Mouse (Mus musculus): ENCODE measurements at regions not wholly inside any gene's neighbourhood (a gene's known extent, or its start where the extent isn't known, plus 50 kb on each side); places are given as distances from the start of the nearest gene placed in this dataset.

DNA sequence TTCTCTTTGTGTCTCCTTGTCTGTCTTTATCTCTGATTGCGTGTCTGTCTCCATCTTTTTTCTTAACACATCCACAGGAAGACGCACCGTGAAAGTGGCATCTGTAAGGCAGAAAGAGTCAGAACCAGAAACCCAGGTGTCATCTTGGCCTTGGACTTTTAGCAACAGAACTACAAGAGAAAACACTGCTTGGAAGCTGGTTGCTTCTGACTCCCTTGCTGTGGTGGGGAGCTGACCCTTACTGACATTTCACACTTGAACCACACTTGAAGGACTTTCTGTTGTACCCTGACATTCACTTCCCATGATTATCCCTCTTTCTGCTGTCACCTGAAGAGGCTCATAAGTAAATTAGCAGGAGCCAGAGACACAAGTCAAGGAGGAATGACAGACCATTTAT, 180.6 kb downstream of the Irx2 start:
- no peak for DNase-seq

GRCm38 (mm10) chr13:72810626-72811025, 182.0 kb downstream of the Irx2 start:
- no peak for DNase-seq

DNA sequence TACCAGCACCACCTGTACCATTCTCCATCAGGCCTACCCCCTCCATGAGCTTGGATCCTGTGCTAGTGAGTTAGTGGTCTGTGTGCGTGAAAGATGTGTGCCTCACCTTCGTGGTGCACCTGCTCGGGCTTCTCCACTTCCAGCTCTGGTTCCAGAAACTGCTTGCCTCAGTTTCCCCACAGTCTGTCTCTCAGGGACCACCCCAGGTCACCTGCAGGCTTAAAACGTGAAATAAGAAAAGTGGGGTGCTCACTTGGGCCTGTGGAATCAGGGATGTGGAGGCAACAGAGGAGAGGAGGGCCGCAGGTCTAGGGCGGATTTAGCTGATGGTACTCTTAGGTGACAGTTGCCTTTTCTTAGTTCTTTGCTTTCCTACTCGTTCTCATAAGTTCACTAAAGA, 186.0 kb downstream of the Irx2 start:
- no peak for DNase-seq

- no peak for DNase-seq
Measured at GRCm38 (mm10) chr13:72815236-72815932, 186.8 kb downstream of the Irx2 start.

DNA sequence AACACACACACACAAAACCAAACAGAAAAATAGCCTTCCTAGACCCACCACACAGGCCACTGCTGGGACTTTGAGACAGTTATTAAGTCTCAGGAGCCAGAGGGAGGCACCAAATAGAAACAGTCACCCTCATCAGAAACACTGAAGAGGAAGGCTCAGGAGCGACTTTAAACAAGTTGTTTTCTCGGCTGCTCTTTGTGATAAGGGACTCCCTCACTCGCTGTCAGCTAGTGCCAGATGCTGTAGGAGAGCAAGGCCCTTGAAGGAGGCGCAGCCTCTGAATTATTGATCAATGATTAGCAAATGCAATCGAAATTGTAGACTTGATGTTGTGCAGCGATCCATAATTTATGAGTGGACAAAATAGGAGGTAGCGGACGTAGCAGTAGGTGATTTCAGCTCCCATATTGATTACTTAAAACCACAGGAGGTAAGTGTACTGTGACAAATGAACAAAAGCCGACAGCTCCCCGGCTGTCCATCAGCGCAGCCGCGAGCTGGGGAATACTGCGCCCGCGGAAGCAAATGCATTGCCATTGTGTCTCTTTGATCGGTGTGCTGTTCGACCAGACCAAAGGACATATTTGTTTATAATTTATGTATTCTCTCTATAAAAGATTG, 187.4 kb downstream of the Irx2 start:
- DNase-seq: no peak

DNA sequence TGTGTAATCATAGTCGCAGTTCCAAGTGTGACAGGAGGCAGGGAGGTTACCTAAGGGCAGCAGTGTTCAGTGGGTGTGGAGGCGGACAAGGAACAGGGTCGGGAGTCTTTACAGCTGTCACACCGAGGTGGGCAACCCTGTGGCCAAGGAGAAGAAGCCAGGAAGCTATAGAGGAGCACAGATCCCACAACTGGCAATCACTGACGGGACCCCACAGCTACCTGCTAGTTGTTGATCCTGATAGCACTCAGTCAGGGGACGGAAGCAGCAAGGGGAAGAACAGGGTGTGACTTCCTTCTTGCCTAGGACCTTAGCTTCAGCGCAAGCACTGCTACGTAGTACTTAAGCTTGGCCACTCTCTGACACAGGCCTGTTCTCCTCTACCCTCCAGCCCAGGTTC, 188.2 kb downstream of the Irx2 start:
- no peak for DNase-seq

DNA sequence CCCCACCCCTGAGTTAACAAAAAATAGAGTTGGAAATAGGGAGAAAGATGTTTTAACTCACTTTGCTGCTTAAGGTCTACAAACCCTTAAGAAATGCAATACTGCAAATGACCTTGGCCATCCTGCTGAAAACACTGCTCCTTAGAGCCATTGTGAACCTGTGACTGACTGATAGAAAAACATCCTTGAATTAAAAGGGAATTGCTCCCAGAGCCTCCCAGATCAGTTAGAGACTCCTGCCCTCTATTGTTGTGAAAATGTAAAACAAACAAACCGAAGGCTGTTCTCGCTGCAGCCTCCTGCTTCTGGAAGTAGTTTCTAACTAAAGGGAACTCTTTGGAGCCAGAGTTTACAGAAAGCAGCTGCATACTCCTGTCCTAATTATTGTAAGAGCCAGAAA, 188.9 kb downstream of the Irx2 start:
- no peak for DNase-seq

GRCm38 (mm10) chr13:72817930-72818329, 189.3 kb downstream of the Irx2 start:
- DNase-seq: no peak

- DNase-seq: no peak
Measured at GRCm38 (mm10) chr13:72826613-72827012, 198.0 kb downstream of the Irx2 start.

- no peak for DNase-seq
Measured at GRCm38 (mm10) chr13:72829331-72829730, 200.7 kb downstream of the Irx2 start.

- no peak for DNase-seq
Measured at GRCm38 (mm10) chr13:72833326-72833725, 204.7 kb downstream of the Irx2 start.

GRCm38 (mm10) chr13:72837016-72837415, 208.4 kb downstream of the Irx2 start:
- DNase-seq: no peak

DNA sequence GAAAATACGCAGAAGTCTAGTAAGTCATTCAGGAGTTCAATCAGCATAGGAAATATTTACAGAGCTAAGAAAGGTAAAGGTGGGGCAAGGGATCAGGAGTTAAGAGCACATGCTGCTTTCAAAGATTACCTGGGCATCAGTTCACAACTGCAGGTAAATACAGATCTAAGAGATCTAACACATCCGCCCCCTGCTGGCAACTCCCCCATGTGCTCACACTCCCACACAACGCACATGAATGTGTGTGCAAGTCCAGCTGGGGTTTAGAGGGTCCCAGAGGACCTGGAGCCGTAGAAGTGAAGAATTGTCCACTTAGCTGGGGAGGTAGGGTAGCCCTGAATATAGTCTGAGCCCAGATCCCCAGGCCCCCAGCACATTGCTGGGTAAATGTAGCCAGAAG, 219.5 kb downstream of the Irx2 start:
- no peak for DNase-seq

DNA sequence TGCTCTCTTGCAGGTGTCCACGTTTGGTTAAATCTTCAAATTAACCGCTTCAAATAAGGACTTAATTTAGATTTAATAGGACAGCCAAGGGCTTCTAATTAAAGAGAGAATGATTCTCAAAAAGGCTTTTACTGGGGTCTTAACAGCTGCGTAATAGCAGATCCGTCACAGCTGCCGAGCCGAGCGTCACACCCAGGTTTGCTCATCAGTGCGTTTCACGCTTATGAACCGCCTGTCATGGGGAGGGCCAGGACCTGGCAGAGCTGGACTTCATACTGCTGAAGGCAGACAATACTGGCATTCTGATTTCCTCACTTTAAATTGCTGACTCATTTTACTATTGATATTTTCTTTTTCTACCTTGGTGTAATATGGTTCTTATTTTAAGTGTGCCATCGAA, 221.2 kb downstream of the Irx2 start:
- no peak for DNase-seq

GRCm38 (mm10) chr13:72852896-72853295, 224.3 kb downstream of the Irx2 start:
- no peak for DNase-seq

- no peak for DNase-seq
Measured at GRCm38 (mm10) chr13:72875921-72876320, 247.3 kb downstream of the Irx2 start.

DNA sequence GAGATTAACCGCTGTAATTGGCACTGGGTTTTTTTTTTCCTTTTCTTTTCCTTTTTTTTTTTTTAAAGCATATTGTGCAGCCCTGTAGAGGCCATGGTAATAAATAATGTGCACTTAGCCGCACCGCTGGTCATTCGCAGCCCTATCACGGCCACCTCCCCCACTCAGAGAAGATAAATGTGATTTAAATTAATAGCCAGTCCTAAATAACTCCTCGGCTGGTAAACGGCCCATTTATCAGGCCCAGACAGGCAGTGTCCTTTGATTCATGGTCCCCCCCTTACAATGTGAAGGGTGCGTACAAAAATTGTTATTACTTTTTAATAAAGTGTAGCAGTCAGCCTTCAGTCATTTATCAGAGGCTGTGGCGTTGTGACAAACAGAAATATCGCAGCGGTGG, 266.4 kb downstream of the Irx2 start:
- no peak for DNase-seq

GRCm38 (mm10) chr13:72902576-72902975, 274.0 kb downstream of the Irx2 start:
- no peak for DNase-seq

- no peak for DNase-seq
Measured at GRCm38 (mm10) chr13:72918895-72919294, 290.3 kb downstream of the Irx2 start.

DNA sequence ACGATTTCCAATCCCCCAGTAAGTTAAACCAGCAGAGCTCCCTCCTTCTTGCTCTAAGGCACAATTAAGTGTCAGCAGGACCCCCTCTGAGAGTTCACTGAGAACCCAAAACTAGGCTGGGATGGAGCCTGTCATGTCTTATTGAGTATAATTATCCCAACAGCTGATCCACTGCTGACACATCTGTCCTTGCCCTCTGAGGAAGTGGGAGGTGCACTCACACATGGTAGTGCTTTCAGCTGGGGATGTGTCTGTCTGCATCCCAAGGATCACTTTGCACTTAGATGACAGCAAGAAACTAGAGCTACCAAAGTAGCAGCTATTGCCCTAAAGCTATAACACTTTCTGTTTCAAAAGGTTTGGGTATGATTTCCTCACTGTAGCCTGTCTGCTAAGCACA, 291.7 kb downstream of the Irx2 start:
- no peak for DNase-seq

DNA sequence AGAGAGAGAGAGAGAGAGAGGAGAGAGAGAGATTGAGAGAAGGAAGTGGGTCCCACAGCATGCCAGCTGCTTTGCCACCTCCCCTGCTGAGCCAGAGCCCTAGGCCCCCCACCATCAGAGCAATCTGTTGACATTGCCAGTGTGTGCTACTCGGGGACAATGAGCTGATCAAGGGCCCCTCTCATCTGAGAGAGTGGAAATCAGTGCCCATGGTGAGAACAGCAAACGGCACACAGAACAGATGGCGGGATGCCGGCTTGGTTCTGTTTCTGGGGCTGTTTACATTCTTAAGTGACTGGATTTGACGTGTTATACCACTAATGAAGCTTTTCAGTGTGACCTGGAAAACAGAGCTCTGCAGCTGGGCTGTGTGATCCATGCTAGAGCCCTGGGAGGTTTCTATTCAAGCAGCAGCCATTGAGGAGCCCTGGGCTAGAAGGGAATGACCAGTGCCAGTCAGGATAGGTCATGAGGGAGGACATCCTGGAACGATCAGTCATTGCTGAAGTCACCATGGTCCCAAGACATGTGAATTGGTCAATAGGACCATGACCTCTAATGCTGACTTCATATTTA, 296.0 kb downstream of the Irx2 start:
- DNase-seq: no peak

DNA sequence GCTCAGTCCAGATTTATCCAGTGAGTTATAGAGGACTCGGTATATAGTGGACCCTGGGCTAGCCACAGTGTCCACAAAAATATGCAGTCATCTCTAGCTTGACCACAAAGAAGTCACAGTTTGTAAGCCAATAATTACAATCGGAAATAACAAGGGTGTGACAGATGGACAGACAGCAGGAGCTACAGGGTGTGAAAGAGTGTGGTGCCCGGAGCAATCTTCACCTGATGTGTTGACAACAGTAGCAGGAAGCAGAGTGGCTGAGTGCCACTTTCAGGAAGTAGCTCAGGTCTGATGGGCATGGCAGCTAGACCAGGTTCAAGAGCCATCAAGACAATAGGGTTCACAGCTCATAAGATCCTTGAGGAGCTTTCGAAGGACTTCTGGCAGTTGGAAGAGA, 308.6 kb downstream of the Irx2 start:
- no peak for DNase-seq

DNA sequence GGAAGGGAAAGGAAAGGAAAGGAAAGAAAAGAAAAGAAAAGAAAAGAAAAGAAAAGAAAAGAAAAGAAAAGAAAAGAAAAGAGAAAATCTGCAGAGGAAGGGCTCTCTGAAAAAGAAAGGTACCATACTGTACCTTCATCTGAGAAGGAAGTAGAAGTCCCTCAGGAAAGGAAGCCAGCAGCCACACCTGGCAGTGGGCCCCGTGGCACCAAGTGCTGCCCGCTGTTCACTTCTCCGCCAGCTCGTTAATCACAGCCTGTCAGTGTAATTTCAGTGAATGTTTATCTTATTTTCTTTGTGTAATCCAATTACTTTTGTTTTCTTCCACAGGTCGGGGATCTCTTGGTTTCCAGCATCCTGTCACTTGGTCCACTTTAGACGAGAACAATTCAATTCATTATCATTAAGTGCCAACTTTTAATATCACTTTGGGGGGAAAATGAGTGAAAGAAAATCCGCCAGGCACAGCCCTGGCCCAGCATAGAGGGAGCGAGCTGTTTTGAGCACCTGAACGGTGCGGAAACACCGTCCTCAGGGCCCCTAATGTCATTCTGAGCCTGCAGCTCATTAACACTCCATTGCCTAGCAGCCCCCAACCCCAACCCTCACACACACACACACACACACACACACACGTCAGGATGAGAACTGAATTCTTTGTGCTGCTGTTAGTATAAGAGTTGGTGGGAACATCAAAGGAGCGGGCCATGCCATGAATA, 309.7 kb downstream of the Irx2 start:
- DNase-seq: no peak
